Mouse (Mus musculus): ENCODE data around the gene Zfp423. TPM values are rescaled to one million over a fixed set of nuclear protein-coding genes. Genes with fewer than 3 reads are reported as not detected.

Zfp423 gene
- polyA plus RNA-seq (2012; rRNA removed) = 3.8 and 4.7 TPM in 2 replicates

DNA sequence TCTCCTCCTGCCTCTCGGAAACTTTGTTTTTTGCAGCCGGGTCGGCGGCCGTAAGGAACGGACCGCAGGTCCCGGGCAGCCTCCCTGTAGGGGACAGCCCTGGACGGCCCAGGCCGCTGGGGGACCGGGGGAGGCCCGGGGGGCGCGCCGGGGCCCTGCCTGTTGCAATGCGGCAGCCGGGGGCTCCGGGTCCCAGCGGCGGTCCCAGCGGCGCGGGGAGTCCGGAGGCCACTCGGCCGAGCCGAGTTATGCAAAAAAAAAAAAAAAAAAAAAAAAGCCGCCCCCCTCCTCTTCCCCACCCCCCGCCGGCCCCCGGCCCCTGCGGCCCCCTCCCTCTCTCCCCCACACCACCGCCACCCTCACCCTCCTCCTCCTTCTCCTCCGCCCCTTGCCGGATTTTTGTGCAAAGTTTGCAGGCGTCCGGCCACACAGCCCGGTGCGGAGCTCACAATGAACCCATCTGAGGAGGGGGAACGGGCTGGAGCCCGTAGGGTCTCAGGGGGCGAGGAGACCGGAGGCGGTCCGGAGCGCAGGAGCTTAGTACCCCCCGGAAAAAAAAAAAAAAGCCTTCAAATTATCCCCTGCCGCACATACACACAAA is at the start of gene Zfp423:
Gene Zfp423, minus strand, starts transcription at position 276 of the 601 bp plus-strand sequence.

Other genes starting within 250 kb of the Zfp423 start
- gene Cnep1r1, start 159.2 kb upstream of the Zfp423 start, polyA plus RNA-seq (2012; rRNA removed) = 6.0 and 8.6 TPM in 2 replicates
- 7.6 and 8.3 TPM in 2 replicates for gene Heatr3, start 178.3 kb upstream of the Zfp423 start, polyA plus RNA-seq (2012; rRNA removed)
- gene Tent4b, start 239.6 kb upstream of the Zfp423 start, polyA plus RNA-seq (2012; rRNA removed) = 16.6 and 18.0 TPM in 2 replicates